Mouse (Mus musculus) small intestine, adult 2 months (tissue): Measurements from ENCODE around the gene Otud4.
"Not testable (repeated sequence)": the region's sequence is repeated elsewhere in the genome, so short reads cannot be mapped to it uniquely, and the experiment has no call there.

ENCODE experiments used
- CTCF ChIP-seq: fragments of 200-500 bp; IDR thresholded peaks from 2 replicates; pipeline ENCODE4 v1.5.1; 2012; ENCODE audit warnings: low read depth, mild to moderate bottlenecking, control low read depth, inconsistent platforms, low read length, moderate library complexity, mixed read lengths; ENCODE audit not compliant: insufficient replicate concordance, insufficient read length; ENCODE audit errors: extremely low read depth
- POLR2A ChIP-seq: fragments of 200-500 bp; IDR thresholded peaks from 2 replicates; pipeline ENCODE4 v1.6.1; 2012; ENCODE audit warnings: low read depth, mild to moderate bottlenecking, control low read depth, inconsistent platforms, low read length, moderate library complexity

- TF ChIP-seq CTCF, POLR2A: not testable (repeated sequence)
Measured at GRCm38 (mm10) chr8:79603204-79603603, 36.2 kb upstream of the Otud4 start.
